Mouse (Mus musculus): ENCODE data around the gene 2310050C09Rik. TPM values are rescaled to one million over a fixed set of nuclear protein-coding genes. Genes with fewer than 3 reads are reported as not detected.

Gene 2310050C09Rik
- not detected for total RNA-seq (2021)
- long read RNA-seq, experiment 1 = 0 reads
- long read RNA-seq, experiment 2 = 0 reads

DNA sequence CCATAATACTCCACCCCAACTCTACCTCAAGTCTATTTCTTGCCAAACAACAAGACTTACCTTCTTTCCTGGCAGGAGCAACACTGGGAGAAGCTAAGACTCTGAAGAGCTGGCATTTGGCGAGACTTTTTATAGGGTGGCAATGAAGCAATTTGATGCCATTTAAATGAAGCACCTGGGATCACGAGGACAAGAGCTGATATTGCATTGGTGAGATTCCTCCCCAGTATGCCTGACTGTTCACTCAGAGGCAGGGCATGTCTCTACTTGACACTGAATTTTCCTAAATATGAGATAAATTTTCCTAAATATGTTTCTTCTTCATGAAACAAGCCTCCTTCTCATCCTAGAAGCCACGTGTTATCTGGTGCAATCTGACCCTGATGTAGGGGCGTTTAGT, at the start of gene 2310050C09Rik:
Gene 2310050C09Rik (minus strand): TSS at position 101 of the 400 bp plus-strand sequence.
- intact Hi-C loops (cut with DNase I) = no loop called here
- no peak for DNase-seq

- intact Hi-C loops (cut with DNase I) = no loop called here
- DNase-seq = no peak
Measured at GRCm38 (mm10) chr3:92907571-92907970, 37.6 kb upstream of the 2310050C09Rik start.

- DNase-seq = no peak
- intact Hi-C loops (cut with DNase I) = no loop called here
Measured at GRCm38 (mm10) chr3:92905182-92905581, 35.2 kb upstream of the 2310050C09Rik start.

- intact Hi-C loops (cut with DNase I) = no loop called here
- DNase-seq = no peak
Measured at GRCm38 (mm10) chr3:92903640-92904039, 33.6 kb upstream of the 2310050C09Rik start.

DNA sequence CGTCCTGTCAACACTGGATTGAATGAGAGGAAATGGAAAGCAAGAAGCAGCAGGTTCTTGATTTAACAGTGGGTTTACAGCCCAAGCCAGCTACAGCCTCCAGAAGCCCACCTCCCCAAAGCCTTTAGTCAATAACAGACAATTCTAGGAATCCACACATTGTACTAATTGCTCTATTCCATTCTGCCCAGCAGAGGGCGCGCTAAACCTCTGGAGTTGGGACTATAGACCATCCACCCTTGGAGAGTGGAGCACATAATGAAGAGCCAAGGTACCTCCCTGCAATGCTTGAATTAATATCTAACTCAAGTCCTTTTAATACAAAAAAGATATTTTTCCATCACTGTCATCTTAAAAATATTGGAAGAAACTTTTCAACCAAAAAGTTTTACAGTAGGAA, 33.0 kb upstream of the 2310050C09Rik start:
- no peak for DNase-seq
- intact Hi-C loops (cut with DNase I) = no loop called here

DNA sequence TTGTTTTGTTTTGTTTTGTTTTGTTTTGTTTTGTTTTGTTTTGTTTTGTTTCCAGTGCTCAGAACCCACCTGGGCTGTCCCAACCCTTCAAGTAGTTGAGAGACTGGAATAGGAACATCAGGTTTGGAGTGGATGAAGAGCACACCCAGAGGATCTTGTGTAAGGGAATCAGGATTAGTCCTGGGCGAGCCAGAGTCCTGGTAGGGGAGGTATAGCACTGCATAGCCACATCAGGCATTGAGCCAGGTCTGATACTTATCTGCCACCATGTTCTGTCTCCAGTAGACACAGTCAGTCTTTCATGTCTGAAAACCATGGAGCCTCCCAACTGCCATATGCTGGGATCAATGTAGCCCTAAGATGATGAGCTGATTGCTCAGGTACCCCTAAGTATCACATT, 24.5 kb upstream of the 2310050C09Rik start:
- intact Hi-C loops (cut with DNase I) = no loop called here
- DNase-seq = no peak

- intact Hi-C loops (cut with DNase I) = no loop called here
- no peak for DNase-seq
Measured at GRCm38 (mm10) chr3:92894063-92894462, 24.0 kb upstream of the 2310050C09Rik start.

DNA sequence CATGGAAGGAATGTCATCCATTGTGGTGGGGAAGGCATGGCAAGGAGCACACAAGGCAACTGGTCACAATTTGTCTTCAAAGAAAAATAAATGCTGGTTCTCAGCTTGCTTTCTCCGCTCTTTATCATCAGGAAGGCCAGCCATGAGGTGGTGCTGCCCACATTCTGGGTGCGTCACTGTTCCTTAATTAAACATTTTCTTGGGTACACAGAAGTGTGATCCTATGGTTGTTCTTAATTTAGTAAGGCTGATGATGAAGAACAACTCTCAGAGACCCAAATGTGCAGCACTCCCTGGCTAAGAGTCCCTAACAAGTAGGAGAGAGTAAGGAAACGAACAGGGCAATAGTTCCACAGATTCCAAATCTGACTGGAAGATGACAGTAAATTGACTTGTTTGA, 4.2 kb upstream of the 2310050C09Rik start:
- intact Hi-C loops (cut with DNase I) = no loop called here
- DNase-seq = no peak

GRCm38 (mm10) chr3:92851186-92851585, 18.8 kb downstream of the 2310050C09Rik start, which contains the start of gene Lce1l:
Gene Lce1l, minus strand, starts transcription at chr3:92851286.
- intact Hi-C loops (cut with DNase I) = no loop called here
- DNase-seq = no peak

DNA sequence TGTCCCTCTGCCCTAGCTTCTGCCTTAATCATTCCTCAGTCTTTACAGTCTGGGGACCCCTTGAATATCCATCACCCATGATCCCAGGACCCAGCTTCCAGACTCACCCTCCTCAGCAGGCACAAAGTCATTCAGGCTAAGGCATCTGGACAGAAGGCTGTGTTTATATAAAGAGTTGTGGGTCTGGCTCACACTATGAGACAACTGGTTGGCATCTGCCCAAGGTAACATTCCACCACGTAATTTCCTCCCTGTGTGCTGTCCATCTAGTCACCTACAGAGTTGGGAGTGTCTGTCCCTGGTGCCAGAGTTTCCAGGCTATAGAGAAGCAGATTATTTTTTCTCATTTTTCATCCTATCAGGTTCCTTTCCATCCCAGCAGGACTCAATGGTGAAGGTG, 42.9 kb downstream of the 2310050C09Rik start, which contains the start of gene Kprp:
Gene Kprp (minus strand): TSS at position 140 of the 400 bp plus-strand sequence.
- intact Hi-C loops (cut with DNase I) = no loop called here
- DNase-seq = no peak

DNA sequence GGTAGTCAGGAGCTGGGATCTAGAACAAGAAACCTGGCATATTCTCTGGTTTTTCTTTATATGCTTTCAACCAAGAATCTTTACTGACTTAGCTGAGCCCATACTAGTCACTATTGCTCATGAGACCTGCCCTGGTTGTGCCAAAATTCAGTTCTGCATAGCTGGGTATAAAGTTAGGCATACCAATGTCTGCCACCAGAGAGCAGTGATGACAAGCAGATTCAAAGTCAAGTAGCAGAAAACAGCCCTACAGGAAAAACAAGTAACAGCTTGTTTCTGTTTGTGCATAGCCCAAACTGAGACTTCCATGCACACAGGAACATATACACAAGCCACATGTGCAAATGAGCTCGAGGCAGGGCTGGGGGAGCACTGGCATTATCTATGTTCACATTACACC, 44.2 kb downstream of the 2310050C09Rik start:
- intact Hi-C loops (cut with DNase I) = no loop called here
- DNase-seq = no peak

Other genes with a start within 250 kb of the 2310050C09Rik start
- gene Lce6a, start 248.6 kb downstream of the 2310050C09Rik start, total RNA-seq (2021) = not detected
- gene Lce1a1, start 221.9 kb downstream of the 2310050C09Rik start, total RNA-seq (2021) = not detected
- not detected for gene Lce1b, start 213.3 kb downstream of the 2310050C09Rik start, total RNA-seq (2021)
- not detected for gene Lce1a2, start 199.9 kb downstream of the 2310050C09Rik start, total RNA-seq (2021)
- gene Lce1c, start 191.0 kb downstream of the 2310050C09Rik start, total RNA-seq (2021) = not detected
- not detected for gene Lce1d, start 183.0 kb downstream of the 2310050C09Rik start, total RNA-seq (2021)
- not detected for gene Lce1e, start 161.1 kb downstream of the 2310050C09Rik start, total RNA-seq (2021)
- not detected for gene Lce1f, start 149.9 kb downstream of the 2310050C09Rik start, total RNA-seq (2021)
- gene Gm38119, start 131.1 kb downstream of the 2310050C09Rik start, total RNA-seq (2021) = not detected
- gene Lce1g, start 117.9 kb downstream of the 2310050C09Rik start, total RNA-seq (2021) = not detected
- not detected for gene Lce1h, start 105.2 kb downstream of the 2310050C09Rik start, total RNA-seq (2021)
- not detected for gene Lce1i, start 91.3 kb downstream of the 2310050C09Rik start, total RNA-seq (2021)
- gene Lce1j, start 79.7 kb downstream of the 2310050C09Rik start, total RNA-seq (2021) = not detected
- gene Lce1k, start 62.3 kb downstream of the 2310050C09Rik start, total RNA-seq (2021) = not detected
- gene Kprp, start 43.0 kb downstream of the 2310050C09Rik start, total RNA-seq (2021) = not detected
- not detected for gene Lce1l, start 18.9 kb downstream of the 2310050C09Rik start, total RNA-seq (2021)
- not detected for gene Lce3a, start 56.0 kb upstream of the 2310050C09Rik start, total RNA-seq (2021)
- not detected for gene Lce3b, start 62.8 kb upstream of the 2310050C09Rik start, total RNA-seq (2021)
- gene Lce3c, start 74.3 kb upstream of the 2310050C09Rik start, total RNA-seq (2021) = not detected
- gene Lce3d, start 87.2 kb upstream of the 2310050C09Rik start, total RNA-seq (2021) = not detected
- not detected for gene Lce3e, start 96.8 kb upstream of the 2310050C09Rik start, total RNA-seq (2021)
- not detected for gene Lce3f, start 122.0 kb upstream of the 2310050C09Rik start, total RNA-seq (2021)
- gene Crct1, start 145.5 kb upstream of the 2310050C09Rik start, total RNA-seq (2021) = not detected
- gene Lce1m, start 148.8 kb upstream of the 2310050C09Rik start, total RNA-seq (2021) = not detected
- not detected for gene Gm4858, start 198.6 kb upstream of the 2310050C09Rik start, total RNA-seq (2021)

All from gastrocnemius, postnatal 36 days (tissue).